In genomic region chr7:115131970-115132551, GRCm38 (mm10) we compare ENCODE assay signal across 12 mouse cellular contexts.
DNase-seq lines count a peak whose midpoint lies in the region; ATAC-seq lines count a peak whose summit lies in the region.
"Had no signal": no experiment of that assay in that cellular context is flagged by ENCODE, and none has a peak within 500 bp of the region (broad histone marks: within the 10 kb centered on the region; RNA-seq: fewer than 3 reads in every experiment).

No protein-coding gene starts in this region.

- no peak for ATAC-seq in midbrain, embryonic 16.5 days
- peak; percentile 75 for ATAC-seq in forebrain, embryonic 12.5 days (ENCODE audit: low FRiP score)
- peak; percentile 60 for ATAC-seq in midbrain, embryonic 12.5 days (ENCODE audit: low FRiP score, low read depth)
- no peak for ATAC-seq in erythroid progenitor cell, adult 5-6 weeks (replicated peaks; ENCODE audit: low FRiP score, poor library complexity, severe bottlenecking)
- ATAC-seq: intestine, embryonic 16.5 days had no signal

- no peak overlapping the region for H3K4me2 ChIP-seq in midbrain, embryonic 16.5 days (ENCODE audit: low read length)
- H3K4me2 ChIP-seq in forebrain, embryonic 12.5 days, result peak overlapping the region; percentile 25
- 0 out of 2 replicates have a peak overlapping the region, but pooled peaks have one; percentile 2 for H3K4me2 ChIP-seq in midbrain, embryonic 12.5 days (replicated peaks)

- DNase-seq in midbrain, embryonic 10.5 days (ENCODE audit: low spot score), result no peak
- peak; percentile 16 for DNase-seq in brain, adult 2 months (ENCODE audit: low read depth, low spot score)
- no peak for DNase-seq in adrenal gland, adult 18-20 months (ENCODE audit: low spot score in 2 of 2)
- no peak for DNase-seq in left cerebral cortex, adult 11 months (ENCODE audit: low spot score)
- DNase-seq: cerebellum, postnatal 36 days; kidney, postnatal 36 days; thymus, postnatal 14 days had no signal

- no peak overlapping the region for H3K4me3 ChIP-seq in midbrain, embryonic 10.5 days
- no peak overlapping the region for H3K4me3 ChIP-seq in midbrain, embryonic 16.5 days (ENCODE audit: low read depth, low read length)
- no peak overlapping the region for H3K4me3 ChIP-seq in forebrain, embryonic 12.5 days (replicated peaks)
- H3K4me3 ChIP-seq in midbrain, embryonic 12.5 days, result no peak overlapping the region

- peaks cover 42% of the 10 kb centered on the region for H3K4me1 ChIP-seq in midbrain, embryonic 10.5 days
- H3K4me1 ChIP-seq in midbrain, embryonic 16.5 days (ENCODE audit: control insufficient read depth, insufficient read depth, low read length), result peaks cover 5% of the 10 kb centered on the region; the same call in 1 of the 2 replicates
- H3K4me1 ChIP-seq in forebrain, embryonic 12.5 days, result peaks cover 45% of the 10 kb centered on the region
- peaks cover 28% of the 10 kb centered on the region for H3K4me1 ChIP-seq in midbrain, embryonic 12.5 days

- H3K27me3 ChIP-seq in midbrain, embryonic 10.5 days (ENCODE audit: low read depth, poor library complexity, severe bottlenecking), result no peaks in the 10 kb centered on the region
- no peaks in the 10 kb centered on the region for H3K27me3 ChIP-seq in midbrain, embryonic 16.5 days (ENCODE audit: control insufficient read depth, insufficient read depth, low read depth, low read length)
- H3K27me3 ChIP-seq in forebrain, embryonic 12.5 days, result no peaks in the 10 kb centered on the region
- peaks cover 4% of the 10 kb centered on the region; the same call in 1 of the 2 replicates for H3K27me3 ChIP-seq in midbrain, embryonic 12.5 days

- H3K9ac ChIP-seq in midbrain, embryonic 16.5 days (ENCODE audit: low read depth, low read length), result no peak overlapping the region
- no peak overlapping the region for H3K9ac ChIP-seq in forebrain, embryonic 12.5 days
- H3K9ac ChIP-seq in midbrain, embryonic 12.5 days (replicated peaks), result no peak overlapping the region

- H3K27ac ChIP-seq in midbrain, embryonic 10.5 days (replicated peaks), result peak overlapping the region; percentile 53; the same call in 1 of the 2 replicates
- no peak overlapping the region for H3K27ac ChIP-seq in midbrain, embryonic 16.5 days (ENCODE audit: low read length)
- peak overlapping the region; percentile 73 for H3K27ac ChIP-seq in forebrain, embryonic 12.5 days
- peak overlapping the region; percentile 49 for H3K27ac ChIP-seq in midbrain, embryonic 12.5 days (replicated peaks)

- no peaks in the 10 kb centered on the region for H3K9me3 ChIP-seq in midbrain, embryonic 10.5 days (replicated peaks)
- no peaks in the 10 kb centered on the region for H3K9me3 ChIP-seq in midbrain, embryonic 16.5 days (replicated peaks; ENCODE audit: control insufficient read depth, low read length, poor library complexity, severe bottlenecking)
- H3K9me3 ChIP-seq in forebrain, embryonic 12.5 days, result no peaks in the 10 kb centered on the region
- H3K9me3 ChIP-seq in midbrain, embryonic 12.5 days, result no peaks in the 10 kb centered on the region

- WGBS in midbrain, embryonic 10.5 days, result 64% methylated on average over 11 of the region's 11 CpGs
- 18% methylated on average over 11 of the region's 11 CpGs for WGBS in midbrain, embryonic 16.5 days
- WGBS in forebrain, embryonic 12.5 days, result 11% methylated on average over 11 of the region's 11 CpGs
- WGBS in midbrain, embryonic 12.5 days, result 39% methylated on average over 11 of the region's 11 CpGs

- H3K36me3 ChIP-seq in midbrain, embryonic 10.5 days, result no peaks in the 10 kb centered on the region
- no peaks in the 10 kb centered on the region for H3K36me3 ChIP-seq in midbrain, embryonic 16.5 days (ENCODE audit: control insufficient read depth, insufficient read depth, low read length)
- no peaks in the 10 kb centered on the region for H3K36me3 ChIP-seq in forebrain, embryonic 12.5 days (replicated peaks)
- no peaks in the 10 kb centered on the region for H3K36me3 ChIP-seq in midbrain, embryonic 12.5 days

Comparison
In these comparisons a context has a peak if more than half of its experiments do, and no peak if none do; other contexts are left out.
1. ATAC-seq: peak in forebrain, embryonic 12.5 days (single experiment) and midbrain, embryonic 12.5 days (single experiment); none in midbrain, embryonic 16.5 days (single experiment) and erythroid progenitor cell, adult 5-6 weeks (single experiment).